Mouse (Mus musculus): ENCODE measurements around the gene Rhog.

DNA sequence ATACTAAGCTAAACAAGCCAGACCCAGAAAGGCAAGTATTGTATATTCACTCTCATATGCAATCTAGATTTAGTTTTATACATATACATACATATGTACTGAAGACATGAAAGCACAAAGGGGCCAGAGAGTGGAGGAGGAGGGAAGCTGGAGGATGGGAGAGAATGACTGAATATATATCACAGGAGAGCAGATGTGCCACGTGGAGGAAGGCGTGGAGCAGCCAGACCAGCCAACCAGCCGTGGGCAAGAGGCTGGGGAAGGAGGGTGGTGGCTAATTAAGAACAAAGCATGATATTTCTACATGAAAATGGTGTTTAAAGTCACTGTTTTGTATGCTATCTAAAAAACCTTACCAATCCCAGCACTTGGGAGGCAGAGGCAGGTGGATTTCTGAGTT lies 2.9 kb upstream of the Rhog start:
- TF ChIP-seq CTCF (IDR thresholded peaks at IDR 0.05; ENCODE audit: low read depth) (no peak), EP300 (IDR thresholded peaks at IDR 0.05; ENCODE audit: low read depth) (no peak)
